Mouse (Mus musculus): Measurements from ENCODE around the gene Igfbp1.

DNA sequence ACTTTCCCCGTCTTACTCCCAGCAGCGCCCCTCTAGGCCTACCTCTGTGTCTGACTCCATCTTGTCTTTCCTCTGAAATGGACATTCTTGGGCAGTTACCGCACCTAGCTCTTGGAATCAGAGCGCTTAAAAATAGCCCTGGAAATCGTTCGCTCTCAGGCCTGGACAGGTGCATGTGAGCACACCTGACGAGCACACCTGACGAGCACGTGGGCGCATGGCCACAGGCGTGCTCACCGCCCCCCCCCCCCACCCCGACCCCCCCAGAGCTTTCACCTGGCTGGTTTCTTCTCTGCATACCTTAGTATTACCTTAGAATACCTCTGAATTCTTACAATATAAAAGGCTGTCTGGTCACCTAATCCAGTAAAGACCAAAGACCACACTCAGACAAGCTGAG is 9.1 kb upstream of the Igfbp1 start, which contains the start of gene Gm11985:
- no peak for TF ChIP-seq CTCF (IDR thresholded peaks at IDR 0.05; ENCODE audit: low read depth, low read length)
- no peak for TF ChIP-seq POLR2A (IDR thresholded peaks at IDR 0.05; ENCODE audit: extremely low read depth, insufficient read depth, low read length)

All from liver, adult 2 months (tissue).